Mouse (Mus musculus): Measurements from ENCODE around the gene Btbd35f29.
"Not testable (repeated sequence)": the region's sequence is repeated elsewhere in the genome, so short reads cannot be mapped to it uniquely, and the experiment has no call there.

Gene Btbd35f29

DNA sequence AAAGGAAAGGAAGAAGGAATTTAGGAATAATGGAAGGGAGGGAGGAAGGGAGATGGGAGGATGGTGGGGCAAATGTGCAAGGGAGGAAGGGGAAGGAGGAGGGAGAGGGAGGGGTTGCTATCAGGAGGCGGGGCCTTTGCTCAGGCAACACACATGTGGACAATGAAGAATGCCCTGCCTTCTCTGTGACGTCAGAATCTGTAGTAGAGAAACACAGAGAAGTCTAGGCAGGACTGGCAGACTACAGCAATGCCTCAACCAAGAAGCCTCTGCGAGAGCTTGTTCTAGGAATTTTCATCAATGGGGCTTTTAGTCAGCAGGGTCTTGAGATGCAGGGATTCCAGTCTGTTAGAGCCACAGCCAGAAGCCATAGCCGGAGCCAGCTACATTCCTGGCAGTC is at the start of gene Btbd35f29:
TSS of gene Btbd35f29 (plus strand) at position 301 of the 400 bp plus-strand sequence.
- DNase-seq: not testable (repeated sequence)

DNA sequence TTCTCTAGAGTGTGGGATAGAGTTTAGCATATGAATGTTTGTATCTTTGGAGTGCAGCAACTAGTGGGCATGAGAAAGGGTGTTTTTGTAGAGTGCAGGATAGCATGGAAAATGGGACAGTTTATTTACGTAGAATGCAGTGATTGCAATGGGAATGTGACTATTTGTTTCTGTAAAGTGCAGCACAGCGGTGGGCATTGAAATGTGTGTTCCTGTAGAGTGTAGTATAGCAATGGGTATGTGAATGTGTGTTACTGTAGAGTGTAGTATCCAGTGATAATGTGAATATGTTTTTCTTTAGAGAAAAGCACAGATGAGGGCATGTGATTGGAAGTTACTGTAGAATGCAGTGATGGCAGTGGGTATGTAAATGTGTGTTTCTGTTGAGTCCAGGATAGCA is 23.9 kb downstream of the Btbd35f29 start:
- not testable (repeated sequence) for DNase-seq

DNA sequence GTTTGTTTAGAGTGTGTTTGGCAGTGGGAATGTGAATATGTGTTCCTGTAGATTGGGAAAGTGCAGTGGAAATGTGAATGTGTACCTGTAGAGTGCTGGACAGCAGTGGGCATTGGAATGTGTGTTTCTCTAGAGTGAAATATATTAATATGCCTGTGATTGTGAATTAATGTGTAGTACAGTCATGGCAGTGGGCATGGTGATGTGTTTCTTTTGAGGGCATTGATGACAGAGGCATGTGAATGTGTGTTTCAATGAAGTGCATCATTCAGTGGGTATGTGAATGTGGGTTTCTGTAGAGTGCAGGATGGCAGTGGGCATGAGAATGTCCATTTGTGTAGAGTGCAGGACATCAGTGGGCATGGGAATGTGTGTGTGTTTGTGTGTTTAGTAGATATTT is 27.7 kb downstream of the Btbd35f29 start:
- DNase-seq: not testable (repeated sequence)

DNA sequence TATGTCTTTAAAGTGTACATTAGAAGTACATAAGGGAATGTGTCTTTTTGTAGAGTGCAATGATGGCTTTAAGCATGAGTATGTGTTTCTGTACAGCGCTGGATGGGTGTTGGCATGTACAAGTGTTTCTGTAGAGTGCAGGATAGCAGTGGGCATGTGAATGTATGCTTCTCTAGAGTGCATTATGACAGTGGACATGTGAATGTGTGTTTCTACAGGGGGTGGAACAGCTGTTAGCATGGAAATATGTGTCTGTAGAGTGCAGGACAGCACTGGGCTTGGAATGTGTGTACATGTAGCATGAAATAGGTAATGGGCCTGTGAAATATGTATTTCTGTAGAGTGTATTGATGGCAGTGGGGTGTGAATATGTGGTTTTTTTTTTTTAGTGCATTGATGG is 28.4 kb downstream of the Btbd35f29 start:
- not testable (repeated sequence) for DNase-seq

DNA sequence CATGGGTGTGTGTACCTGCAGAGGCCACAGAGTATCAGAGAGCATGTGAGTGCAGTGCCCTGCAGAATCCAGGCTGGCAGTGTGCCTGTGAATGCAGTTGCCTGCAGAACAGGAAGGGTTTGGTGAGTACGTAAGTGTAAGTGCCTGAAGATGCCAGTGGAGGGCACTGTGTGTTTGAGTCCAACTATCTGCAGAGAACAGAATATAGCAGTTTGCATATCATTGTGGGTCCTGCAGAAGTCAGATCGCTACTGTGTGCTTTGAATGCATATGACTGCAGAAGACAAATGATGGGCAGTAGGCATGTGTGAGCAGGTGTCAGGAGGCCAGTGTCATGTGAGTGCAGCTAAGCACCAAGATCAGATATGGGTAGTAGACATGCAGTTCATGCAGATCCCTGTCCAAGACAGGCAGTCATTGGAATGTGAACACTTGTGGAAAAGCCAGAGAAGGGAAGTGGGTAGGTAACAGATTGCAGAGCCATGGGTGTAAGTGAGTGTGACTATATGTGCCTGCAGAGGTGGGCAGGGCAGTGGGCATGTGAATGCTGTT is 41.1 kb downstream of the Btbd35f29 start:
- not testable (repeated sequence) for DNase-seq

DNA sequence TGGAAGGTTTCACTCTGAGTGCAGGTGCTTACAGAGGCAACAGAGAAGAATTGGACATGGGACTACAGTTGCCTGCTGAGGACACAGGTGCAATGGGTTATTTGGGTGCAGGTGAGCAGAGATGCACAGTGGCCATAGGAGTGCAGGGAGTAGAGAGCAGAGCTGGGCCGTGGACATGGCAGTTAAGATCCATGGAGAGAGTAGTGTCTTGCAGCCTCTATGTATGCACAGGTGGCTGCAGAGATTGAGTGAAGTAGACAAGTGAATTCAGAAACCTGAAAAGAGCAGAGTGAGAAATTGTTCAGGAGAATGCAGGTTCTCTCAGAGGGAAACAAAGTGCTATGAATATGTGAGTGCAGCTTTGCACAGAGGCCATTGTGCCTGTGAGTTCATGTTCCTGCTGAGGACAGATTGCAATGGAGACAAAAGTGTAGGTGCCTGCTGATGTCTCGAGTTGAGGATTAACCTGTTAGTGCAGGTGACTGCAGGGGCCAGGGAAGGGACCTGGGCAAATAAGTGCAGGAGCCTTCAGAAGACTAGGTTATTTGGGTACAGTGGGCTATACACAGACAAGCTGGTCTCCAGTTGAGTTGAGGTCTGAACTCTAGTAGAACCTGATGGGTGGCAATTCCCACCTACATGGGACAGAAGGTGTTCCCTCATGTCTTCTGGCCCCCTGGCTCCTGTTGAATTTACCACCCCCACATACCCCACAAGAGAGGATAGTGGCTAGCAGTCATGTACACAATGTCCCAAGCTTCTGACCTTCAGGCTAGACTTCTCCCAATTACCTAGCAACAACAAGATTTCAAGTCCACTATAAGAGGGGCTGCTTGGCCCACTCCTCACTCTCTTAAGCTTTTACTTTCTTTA is 42.2 kb downstream of the Btbd35f29 start:
- not testable (repeated sequence) for DNase-seq

DNA sequence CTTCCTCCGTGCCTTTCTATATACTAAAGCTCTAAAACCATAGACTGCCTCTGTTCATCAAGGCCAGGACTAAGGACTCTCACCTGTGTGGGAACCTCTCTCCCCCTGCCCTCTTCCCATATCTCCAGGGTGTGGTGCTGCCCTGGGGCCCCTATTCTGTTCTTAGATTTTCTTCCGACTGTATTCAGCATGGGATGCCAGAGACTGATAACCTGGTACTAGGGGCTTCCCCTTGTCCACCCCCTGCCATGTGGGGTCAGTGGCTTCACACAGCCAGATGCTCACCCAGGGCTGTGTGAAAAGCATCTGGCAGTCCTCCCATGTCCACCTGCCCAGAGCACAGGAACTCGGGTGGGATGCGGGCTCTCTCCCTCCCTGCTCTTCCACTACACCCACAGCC is 43.1 kb downstream of the Btbd35f29 start:
- not testable (repeated sequence) for DNase-seq

DNA sequence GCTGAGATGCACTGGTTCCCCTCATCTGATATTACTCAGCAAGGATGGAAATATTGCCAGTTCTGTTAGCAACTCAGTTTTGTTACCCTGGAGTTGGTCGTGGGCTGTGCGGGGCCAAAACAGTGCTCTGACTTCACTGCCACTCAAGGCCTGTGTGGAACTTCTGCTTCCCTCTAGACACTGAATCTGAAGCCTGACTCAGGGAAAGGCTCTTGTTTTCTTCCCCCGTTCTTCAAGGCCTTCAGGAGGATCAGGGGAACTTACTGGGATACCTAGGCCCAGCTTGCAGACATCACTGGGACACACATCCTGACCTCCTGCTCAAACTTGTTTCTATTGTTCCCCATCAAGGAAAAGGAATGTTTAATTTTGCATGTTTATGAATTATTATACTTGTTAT is 45.2 kb downstream of the Btbd35f29 start:
- not testable (repeated sequence) for DNase-seq

DNA sequence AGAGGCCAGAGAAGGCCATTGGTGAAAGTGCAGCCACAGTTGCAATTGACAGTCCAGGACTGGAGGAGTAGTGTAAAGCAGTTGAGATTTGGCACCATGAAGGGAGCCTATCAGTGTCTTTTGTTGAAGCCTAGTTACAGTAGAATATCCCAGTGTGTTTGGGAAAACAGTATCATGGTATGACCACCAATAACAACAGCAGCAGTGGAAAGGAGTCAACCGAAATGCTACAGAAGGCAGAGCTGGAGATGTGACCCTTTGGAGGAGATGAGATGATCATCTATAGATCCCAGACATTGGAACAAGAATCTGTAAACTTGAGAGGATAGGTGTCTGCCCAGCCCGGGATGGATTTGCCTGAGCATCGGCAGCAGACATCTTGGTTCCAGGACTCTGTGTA is 47.7 kb downstream of the Btbd35f29 start:
- not testable (repeated sequence) for DNase-seq
